Mouse (Mus musculus): ENCODE data around the gene Hmgxb4.

DNA sequence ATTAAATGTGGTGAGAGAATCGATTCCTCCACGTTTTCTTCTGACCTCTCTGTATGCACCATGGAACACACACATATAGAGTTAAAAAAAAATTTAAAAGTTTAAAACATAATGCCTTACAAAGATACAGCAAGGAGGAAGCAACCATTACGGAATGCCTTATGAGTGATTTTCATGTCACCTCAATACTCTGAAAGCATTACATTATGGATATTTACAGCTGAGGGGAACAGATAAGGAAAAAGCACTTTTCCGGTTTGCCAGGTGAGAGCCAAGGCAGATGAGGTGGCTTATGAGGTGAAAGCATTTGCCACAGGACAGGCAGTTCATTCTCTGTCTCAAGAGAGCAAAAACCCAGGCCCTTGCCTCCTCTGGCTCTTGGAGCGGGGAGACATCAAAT is 39.8 kb downstream of the Hmgxb4 start:
- TF ChIP-seq CTCF (IDR thresholded peaks at IDR 0.05; ENCODE audit: control insufficient read depth, insufficient read depth, insufficient replicate concordance, low read depth, low read length) (no peak), POLR2A (IDR thresholded peaks at IDR 0.05; ENCODE audit: control insufficient read depth, low read depth, low read length) (no peak)
